Comparison of ENCODE assay signal across 18 mouse cellular contexts in the genomic region with DNA sequence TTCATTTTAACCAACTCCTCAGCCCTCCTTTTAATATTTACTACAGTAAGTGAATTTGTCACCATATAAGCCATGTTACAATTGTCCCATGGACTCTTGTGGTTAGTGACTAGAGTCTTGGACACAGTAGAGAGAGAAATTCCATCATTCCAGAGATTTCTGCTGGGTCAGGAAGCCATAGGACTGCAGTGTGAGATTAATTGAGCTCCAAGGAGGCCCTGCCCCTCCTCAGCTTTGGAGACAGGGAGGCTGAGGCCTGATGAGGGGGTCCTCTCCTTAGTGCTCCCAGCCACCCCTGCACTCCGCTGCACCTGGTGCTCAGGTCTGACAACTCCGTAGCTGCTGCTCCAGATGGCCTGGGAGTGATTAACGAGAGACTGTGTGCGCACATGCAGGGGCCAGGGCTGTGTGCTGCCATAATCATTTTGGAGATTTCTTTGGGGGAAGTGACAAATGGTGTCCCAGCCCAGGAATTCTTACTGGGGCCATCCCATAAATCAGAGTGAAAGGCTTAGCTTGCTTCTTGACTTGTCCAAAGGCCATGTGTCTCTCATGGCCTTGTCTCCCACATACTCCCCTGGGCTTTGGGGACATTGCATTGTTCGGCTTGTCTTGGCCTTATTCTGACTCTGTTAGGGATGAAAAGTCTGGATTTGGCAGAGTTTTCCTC. TPM values are rescaled to one million over a fixed set of nuclear protein-coding genes. Genes with fewer than 3 reads are reported as not detected.
A peak's percentile ranks its signal among the peaks of the same experiment; 100 is the strongest.
DNase-seq lines count a peak whose midpoint lies in the region; ATAC-seq and TF ChIP-seq lines count a peak whose summit lies in the region.
"Had no signal": no experiment of that assay in that cellular context is flagged by ENCODE, and none has a peak within 500 bp of the region (broad histone marks: within the 10 kb centered on the region; RNA-seq: fewer than 3 reads in every experiment).

No protein-coding gene starts in this region.

- TF ChIP-seq CTCF in lung, embryonic 14.5 days (IDR thresholded peaks at IDR 0.05; ENCODE audit: low read depth), result no peak
- TF ChIP-seq CTCF in kidney, postnatal 0 days (IDR thresholded peaks at IDR 0.05; ENCODE audit: low read depth), result no peak

- H3K9ac ChIP-seq in lung, embryonic 14.5 days, result no peak overlapping the region
- no peak overlapping the region for H3K9ac ChIP-seq in kidney, postnatal 0 days (ENCODE audit: low read depth, low read length)
- H3K9ac ChIP-seq: embryonic facial prominence, embryonic 15.5 days; forebrain, postnatal 0 days had no signal

- H3K9me3 ChIP-seq in lung, embryonic 14.5 days (ENCODE audit: low read depth, low read length), result no peaks in the 10 kb centered on the region
- H3K9me3 ChIP-seq in kidney, postnatal 0 days (replicated peaks; ENCODE audit: low read length), result no peaks in the 10 kb centered on the region
- H3K9me3 ChIP-seq: embryonic facial prominence, embryonic 15.5 days; midbrain, embryonic 10.5 days had no signal

- WGBS in lung, embryonic 14.5 days, result 61% methylated on average over 5 of the region's 5 CpGs
- WGBS in kidney, postnatal 0 days, result 32% methylated on average over 5 of the region's 5 CpGs

- no peaks in the 10 kb centered on the region for H3K27me3 ChIP-seq in lung, embryonic 14.5 days (ENCODE audit: insufficient read depth, low read length)
- H3K27me3 ChIP-seq in kidney, postnatal 0 days (ENCODE audit: insufficient read depth, low read length), result no peaks in the 10 kb centered on the region

- no peak for ATAC-seq in lung, embryonic 14.5 days (ENCODE audit: insufficient read depth)
- ATAC-seq in kidney, postnatal 0 days (replicated peaks; ENCODE audit: low FRiP score, low read depth), result peak; percentile 47; the same call in 1 of the 2 replicates
- ATAC-seq: forebrain, postnatal 0 days; inflammation-experienced regulatory T-cells, adult 6 months had no signal

- H3K4me1 ChIP-seq in lung, embryonic 14.5 days (ENCODE audit: insufficient read depth), result no peaks in the 10 kb centered on the region
- no peaks in the 10 kb centered on the region for H3K4me1 ChIP-seq in kidney, postnatal 0 days (replicated peaks; ENCODE audit: insufficient read depth, low read length)
- H3K4me1 ChIP-seq: embryonic facial prominence, embryonic 15.5 days had no signal

- H3K4me2 ChIP-seq in lung, embryonic 14.5 days, result no peak overlapping the region
- H3K4me2 ChIP-seq in kidney, postnatal 0 days (ENCODE audit: low read length), result no peak overlapping the region
- H3K4me2 ChIP-seq: embryonic facial prominence, embryonic 15.5 days had no signal

- no peak overlapping the region for H3K27ac ChIP-seq in lung, embryonic 14.5 days (ENCODE audit: low read depth)
- H3K27ac ChIP-seq in kidney, postnatal 0 days, result peak overlapping the region; percentile 66; the same call in 1 of the 2 replicates
- H3K27ac ChIP-seq: embryonic facial prominence, embryonic 15.5 days; midbrain, embryonic 10.5 days had no signal

- H3K36me3 ChIP-seq in lung, embryonic 14.5 days (ENCODE audit: insufficient read depth), result no peaks in the 10 kb centered on the region
- H3K36me3 ChIP-seq in kidney, postnatal 0 days (ENCODE audit: insufficient read depth, low read length), result no peaks in the 10 kb centered on the region
- H3K36me3 ChIP-seq: embryonic facial prominence, embryonic 15.5 days; midbrain, embryonic 10.5 days had no signal

- peak; percentile 3 for DNase-seq in lung, embryonic 14.5 days
- DNase-seq in lung, postnatal 4 days, result no peak
- peak; percentile 25 for DNase-seq in kidney, adult 11 months
- DNase-seq in kidney, postnatal 0 days (ENCODE audit: low spot score), result peak; percentile 79
- DNase-seq in mesoderm, embryonic 11.5 days (ENCODE audit: low read depth, low spot score), result peak; percentile 60
- no peak for DNase-seq in cerebellum, adult 11 months
- no peak for DNase-seq in layer of hippocampus, postnatal 14 days (ENCODE audit: low spot score in 2 of 2)
- DNase-seq in cerebellum, postnatal 10 days, result no peak
- DNase-seq: cerebellum, adult 2 months; forebrain, postnatal 0 days; heart, adult 18-20 months; layer of hippocampus, postnatal 36 days; lung, adult 18-20 months; lung, postnatal 36 days; thymus, postnatal 25 days had no signal

- H3K4me3 ChIP-seq in lung, embryonic 14.5 days (ENCODE audit: low read depth, low read length), result no peak overlapping the region
- H3K4me3 ChIP-seq in kidney, postnatal 0 days (replicated peaks; ENCODE audit: low read depth, low read length), result no peak overlapping the region
- H3K4me3 ChIP-seq: embryonic facial prominence, embryonic 15.5 days; midbrain, embryonic 10.5 days had no signal

RNA-seq across cellular contexts. Expression of a gene that starts 47.0 kb away (rescaled TPM):
- polyA plus RNA-seq in lung, embryonic 14.5 days (2014; fragmentation: Nextera tagmentation; extraction: Ambion mirVana), result 0.41 and 0.42 TPM in 2 replicates
- 0.59 and 0.78 TPM in 2 replicates for polyA plus RNA-seq in kidney, postnatal 0 days (2015; fragmentation: Nextera tagmentation; extraction: Ambion mirVana)
- total RNA-seq in layer of hippocampus, postnatal 14 days (2021), result 1 to 10 TPM; 1.2 to 1.9 TPM
- total RNA-seq: forebrain, postnatal 0 days had no signal

Comparison
In these comparisons a context has a peak if more than half of its experiments do, and no peak if none do; other contexts are left out.
1. DNase-seq: peak in lung, embryonic 14.5 days (single experiment), kidney, adult 11 months (single experiment), kidney, postnatal 0 days (single experiment) and mesoderm, embryonic 11.5 days (single experiment); none in lung, postnatal 4 days (0 of 2), cerebellum, adult 11 months (single experiment), layer of hippocampus, postnatal 14 days (0 of 2) and cerebellum, postnatal 10 days (0 of 2).